Mouse (Mus musculus): ENCODE measurements around the gene Slc28a1.

GRCm38 (mm10) chr7:81105525-81105924, 9.1 kb upstream of the Slc28a1 start:
- TF ChIP-seq CTCF (IDR thresholded peaks at IDR 0.05; ENCODE audit: insufficient read depth, low read length) (no peak), POLR2A (IDR thresholded peaks at IDR 0.05; ENCODE audit: borderline replicate concordance, extremely low read depth, low read depth, low read length) (no peak)
